Mouse (Mus musculus): ENCODE measurements around the gene Coa7.

Gene Coa7

GRCm38 (mm10) chr4:108386087-108386486, 58.1 kb downstream of the Coa7 start:
- no peak for DNase-seq (ENCODE audit: low spot score)

- DNase-seq (ENCODE audit: low spot score): no peak
Measured at GRCm38 (mm10) chr4:108387106-108387505, 59.2 kb downstream of the Coa7 start.

- no peak for DNase-seq (ENCODE audit: low spot score)
Measured at GRCm38 (mm10) chr4:108387681-108388253, 59.8 kb downstream of the Coa7 start.

GRCm38 (mm10) chr4:108388741-108389140, 60.8 kb downstream of the Coa7 start:
- DNase-seq (ENCODE audit: low spot score): no peak

- DNase-seq (ENCODE audit: low spot score): no peak
Measured at GRCm38 (mm10) chr4:108391124-108391523, 63.2 kb downstream of the Coa7 start.

Measured in layer of hippocampus, adult 9-10 months (tissue).